Mouse (Mus musculus): ENCODE results near the gene 2310011J03Rik. TPM values are rescaled to one million over a fixed set of nuclear protein-coding genes. Genes with fewer than 3 reads are reported as not detected.
A peak's percentile ranks its signal among the peaks of the same experiment; 100 is the strongest.

The 2310011J03Rik gene
- polyA plus RNA-seq, 1 experiment from 2014 or later, result 50.5 TPM

GRCm38 (mm10) chr10:80271186-80271843 is 49.0 kb downstream of the 2310011J03Rik start:
- Histone ChIP-seq H3K4me1 (replicated peaks) (peaks cover 35% of the 10 kb centered on the region), H3K36me3 (peaks cover 82% of the 10 kb centered on the region), H3K4me3 (replicated peaks) (no peak overlapping the region), H3K27ac (no peak overlapping the region), H3K9me3 (no peaks in the 10 kb centered on the region), H3K4me2 (no peak overlapping the region), H3K27me3 (no peaks in the 10 kb centered on the region), H3K9ac (replicated peaks) (no peak overlapping the region)
- 88% methylated on average over 5 of the region's 5 CpGs for WGBS
- no peak for ATAC-seq (ENCODE audit: insufficient number of reproducible peaks, insufficient read depth, low FRiP score, low TSS enrichment, low read depth)

GRCm38 (mm10) chr10:80270734-80271181 is 49.6 kb downstream of the 2310011J03Rik start:
- Histone ChIP-seq H3K4me3 (replicated peaks) (no peak overlapping the region), H3K9me3 (no peaks in the 10 kb centered on the region), H3K36me3 (peaks cover 76% of the 10 kb centered on the region), H3K27ac (no peak overlapping the region), H3K27me3 (no peaks in the 10 kb centered on the region), H3K9ac (replicated peaks) (peak overlapping the region; percentile 5; the same call in 1 of the 2 replicates), H3K4me2 (no peak overlapping the region), H3K4me1 (replicated peaks) (peaks cover 40% of the 10 kb centered on the region)
- WGBS, result 86% methylated on average over 6 of the region's 6 CpGs
- ATAC-seq (ENCODE audit: insufficient number of reproducible peaks, insufficient read depth, low FRiP score, low TSS enrichment, low read depth), result no peak

GRCm38 (mm10) chr10:80270099-80270498 is 50.2 kb downstream of the 2310011J03Rik start:
- Histone ChIP-seq H3K9ac (replicated peaks) (0 out of 2 replicates have a peak overlapping the region, but pooled peaks have one; percentile 5), H3K9me3 (no peaks in the 10 kb centered on the region), H3K4me3 (replicated peaks) (no peak overlapping the region), H3K4me1 (replicated peaks) (peaks cover 43% of the 10 kb centered on the region), H3K27ac (no peak overlapping the region), H3K4me2 (no peak overlapping the region), H3K27me3 (no peaks in the 10 kb centered on the region), H3K36me3 (peaks cover 70% of the 10 kb centered on the region)
- ATAC-seq (ENCODE audit: insufficient number of reproducible peaks, insufficient read depth, low FRiP score, low TSS enrichment, low read depth), result no peak
- WGBS, result 93% methylated on average over 2 of the region's 2 CpGs

Small RNA genes lying within 50 kb of the gene (microRNA-seq; reads per million reads assigned to microRNA genes)
- gene Mir6911, result not detected

Other genes with a start within 250 kb of the 2310011J03Rik start
- gene Sbno2, start 215.0 kb downstream of the 2310011J03Rik start, polyA plus RNA-seq (2016; fragmentation: Nextera tagmentation; extraction: Ambion mirVana), result 13.9 and 14.4 TPM in 2 replicates
- gene Stk11, start 204.7 kb downstream of the 2310011J03Rik start, polyA plus RNA-seq (2016; fragmentation: Nextera tagmentation; extraction: Ambion mirVana), result 16.1 and 18.1 TPM in 2 replicates
- gene Atp5d, start 181.9 kb downstream of the 2310011J03Rik start, polyA plus RNA-seq (2016; fragmentation: Nextera tagmentation; extraction: Ambion mirVana), result 460 and 465 TPM in 2 replicates
- gene Cbarp, start 179.7 kb downstream of the 2310011J03Rik start, polyA plus RNA-seq (2016; fragmentation: Nextera tagmentation; extraction: Ambion mirVana), result 4.9 and 5.6 TPM in 2 replicates
- gene Midn, start 172.3 kb downstream of the 2310011J03Rik start, polyA plus RNA-seq (2016; fragmentation: Nextera tagmentation; extraction: Ambion mirVana), result 30.6 and 38.0 TPM in 2 replicates
- 166 and 175 TPM in 2 replicates for gene Cirbp, start 154.6 kb downstream of the 2310011J03Rik start, polyA plus RNA-seq (2016; fragmentation: Nextera tagmentation; extraction: Ambion mirVana)
- gene 1600002K03Rik, start 147.6 kb downstream of the 2310011J03Rik start, polyA plus RNA-seq (2016; fragmentation: Nextera tagmentation; extraction: Ambion mirVana), result 9.1 and 9.5 TPM in 2 replicates
- gene Efna2, start 141.1 kb downstream of the 2310011J03Rik start, polyA plus RNA-seq (2016; fragmentation: Nextera tagmentation; extraction: Ambion mirVana), result 60.3 and 62.2 TPM in 2 replicates
- 103 and 112 TPM in 2 replicates for gene Mum1, start 94.1 kb downstream of the 2310011J03Rik start, polyA plus RNA-seq (2016; fragmentation: Nextera tagmentation; extraction: Ambion mirVana)
- 258 and 278 TPM in 2 replicates for gene Ndufs7, start 71.4 kb downstream of the 2310011J03Rik start, polyA plus RNA-seq (2016; fragmentation: Nextera tagmentation; extraction: Ambion mirVana)
- gene Gamt, start 59.5 kb downstream of the 2310011J03Rik start, polyA plus RNA-seq (2016; fragmentation: Nextera tagmentation; extraction: Ambion mirVana), result 30.7 and 31.9 TPM in 2 replicates
- gene Dazap1, start 59.1 kb downstream of the 2310011J03Rik start, polyA plus RNA-seq (2016; fragmentation: Nextera tagmentation; extraction: Ambion mirVana), result 69.1 and 71.0 TPM in 2 replicates
- 926 and 930 TPM in 2 replicates for gene Rps15, start 28.1 kb downstream of the 2310011J03Rik start, polyA plus RNA-seq (2016; fragmentation: Nextera tagmentation; extraction: Ambion mirVana)
- gene Apc2, start 24.6 kb downstream of the 2310011J03Rik start, polyA plus RNA-seq (2016; fragmentation: Nextera tagmentation; extraction: Ambion mirVana), result 4.7 and 5.3 TPM in 2 replicates
- gene Pcsk4, start 9.0 kb upstream of the 2310011J03Rik start, polyA plus RNA-seq (2016; fragmentation: Nextera tagmentation; extraction: Ambion mirVana), result 6.3 and 6.6 TPM in 2 replicates
- gene Reep6, start 9.4 kb upstream of the 2310011J03Rik start, polyA plus RNA-seq (2016; fragmentation: Nextera tagmentation; extraction: Ambion mirVana), result 4.1 and 4.6 TPM in 2 replicates
- gene Adamtsl5, start 27.9 kb upstream of the 2310011J03Rik start, polyA plus RNA-seq (2016; fragmentation: Nextera tagmentation; extraction: Ambion mirVana), result 0.70 and 0.88 TPM in 2 replicates
- 1.2 and 1.3 TPM in 2 replicates for gene Plk5, start 35.9 kb upstream of the 2310011J03Rik start, polyA plus RNA-seq (2016; fragmentation: Nextera tagmentation; extraction: Ambion mirVana)
- 12.5 and 15.2 TPM in 2 replicates for gene Mex3d, start 67.1 kb upstream of the 2310011J03Rik start, polyA plus RNA-seq (2016; fragmentation: Nextera tagmentation; extraction: Ambion mirVana)
- gene Mbd3, start 79.0 kb upstream of the 2310011J03Rik start, polyA plus RNA-seq (2016; fragmentation: Nextera tagmentation; extraction: Ambion mirVana), result 361 and 364 TPM in 2 replicates
- 416 and 437 TPM in 2 replicates for gene Uqcr11, start 86.3 kb upstream of the 2310011J03Rik start, polyA plus RNA-seq (2016; fragmentation: Nextera tagmentation; extraction: Ambion mirVana)
- gene Tcf3, start 113.1 kb upstream of the 2310011J03Rik start, polyA plus RNA-seq (2016; fragmentation: Nextera tagmentation; extraction: Ambion mirVana), result 247 and 274 TPM in 2 replicates
- gene Onecut3, start 174.3 kb upstream of the 2310011J03Rik start, polyA plus RNA-seq (2016; fragmentation: Nextera tagmentation; extraction: Ambion mirVana), result not detected in 2 replicates
- 0.29 and 0.50 TPM in 2 replicates for gene Atp8b3, start 218.6 kb upstream of the 2310011J03Rik start, polyA plus RNA-seq (2016; fragmentation: Nextera tagmentation; extraction: Ambion mirVana)
- 33.4 and 34.1 TPM in 2 replicates for gene Rexo1, start 241.0 kb upstream of the 2310011J03Rik start, polyA plus RNA-seq (2016; fragmentation: Nextera tagmentation; extraction: Ambion mirVana)

All from limb, embryonic 12.5 days (tissue).